Mouse (Mus musculus) induced T-regulatory cell, adult 2 months (primary cell): ENCODE measurements at regions not wholly inside any gene's neighbourhood (a gene's known extent, or its start where the extent isn't known, plus 50 kb on each side); places are given as distances from the start of the nearest gene placed in this dataset.
A peak's percentile ranks its signal among the peaks of the same experiment; 100 is the strongest.

Source experiments
- DNase-seq: peaks from one replicate; pipeline ENCODE4 v3.0.0-alpha.2; 2012; ENCODE audit warnings: low read depth

- DNase-seq = no peak
Observed at GRCm38 (mm10) chr10:66909905-66910681, 185.8 kb upstream of the Jmjd1c start.

GRCm38 (mm10) chr10:66911261-66911911, 184.5 kb upstream of the Jmjd1c start:
- DNase-seq = no peak

- no peak for DNase-seq
Observed at GRCm38 (mm10) chr10:66912440-66912839, 183.5 kb upstream of the Jmjd1c start.

GRCm38 (mm10) chr10:66913187-66913586, 182.7 kb upstream of the Jmjd1c start:
- no peak for DNase-seq

- no peak for DNase-seq
Observed at GRCm38 (mm10) chr10:66913627-66914026, 182.3 kb upstream of the Jmjd1c start.

- no peak for DNase-seq
Observed at GRCm38 (mm10) chr10:66914288-66914975, 181.5 kb upstream of the Jmjd1c start.

- DNase-seq = no peak
Observed at GRCm38 (mm10) chr10:66915801-66916200, 180.1 kb upstream of the Jmjd1c start.

- DNase-seq = no peak
Observed at GRCm38 (mm10) chr10:66917725-66918124, 178.2 kb upstream of the Jmjd1c start.

GRCm38 (mm10) chr10:66918713-66919112, 177.2 kb upstream of the Jmjd1c start:
- DNase-seq = no peak

GRCm38 (mm10) chr10:66919953-66920760, 175.8 kb upstream of the Jmjd1c start:
- peak; percentile 63 for DNase-seq

- DNase-seq = peak; percentile 59
Observed at GRCm38 (mm10) chr10:66920761-66921684, 174.9 kb upstream of the Jmjd1c start.

GRCm38 (mm10) chr10:66921776-66922175, 174.1 kb upstream of the Jmjd1c start:
- DNase-seq = no peak

- DNase-seq = no peak
Observed at GRCm38 (mm10) chr10:66922314-66922713, 173.6 kb upstream of the Jmjd1c start.

- no peak for DNase-seq
Observed at GRCm38 (mm10) chr10:66923947-66924346, 172.0 kb upstream of the Jmjd1c start.

- DNase-seq = no peak
Observed at GRCm38 (mm10) chr10:66924418-66924817, 171.5 kb upstream of the Jmjd1c start.

GRCm38 (mm10) chr10:66925553-66926127, 170.3 kb upstream of the Jmjd1c start:
- DNase-seq = no peak

- DNase-seq = no peak
Observed at GRCm38 (mm10) chr10:66927651-66928050, 168.3 kb upstream of the Jmjd1c start.

GRCm38 (mm10) chr10:66928211-66928990, 167.5 kb upstream of the Jmjd1c start:
- no peak for DNase-seq

GRCm38 (mm10) chr10:66930563-66930962, 165.4 kb upstream of the Jmjd1c start:
- DNase-seq = peak; percentile 67

- DNase-seq = no peak
Observed at GRCm38 (mm10) chr10:66931505-66931904, 164.4 kb upstream of the Jmjd1c start.
